Mouse (Mus musculus) embryo, embryonic 11 days (tissue): ENCODE measurements around the gene Vwa8.

Source experiments
- DNase-seq: peaks from one replicate; pipeline ENCODE4 v3.0.0-alpha.2; 2015

Gene Vwa8

DNA sequence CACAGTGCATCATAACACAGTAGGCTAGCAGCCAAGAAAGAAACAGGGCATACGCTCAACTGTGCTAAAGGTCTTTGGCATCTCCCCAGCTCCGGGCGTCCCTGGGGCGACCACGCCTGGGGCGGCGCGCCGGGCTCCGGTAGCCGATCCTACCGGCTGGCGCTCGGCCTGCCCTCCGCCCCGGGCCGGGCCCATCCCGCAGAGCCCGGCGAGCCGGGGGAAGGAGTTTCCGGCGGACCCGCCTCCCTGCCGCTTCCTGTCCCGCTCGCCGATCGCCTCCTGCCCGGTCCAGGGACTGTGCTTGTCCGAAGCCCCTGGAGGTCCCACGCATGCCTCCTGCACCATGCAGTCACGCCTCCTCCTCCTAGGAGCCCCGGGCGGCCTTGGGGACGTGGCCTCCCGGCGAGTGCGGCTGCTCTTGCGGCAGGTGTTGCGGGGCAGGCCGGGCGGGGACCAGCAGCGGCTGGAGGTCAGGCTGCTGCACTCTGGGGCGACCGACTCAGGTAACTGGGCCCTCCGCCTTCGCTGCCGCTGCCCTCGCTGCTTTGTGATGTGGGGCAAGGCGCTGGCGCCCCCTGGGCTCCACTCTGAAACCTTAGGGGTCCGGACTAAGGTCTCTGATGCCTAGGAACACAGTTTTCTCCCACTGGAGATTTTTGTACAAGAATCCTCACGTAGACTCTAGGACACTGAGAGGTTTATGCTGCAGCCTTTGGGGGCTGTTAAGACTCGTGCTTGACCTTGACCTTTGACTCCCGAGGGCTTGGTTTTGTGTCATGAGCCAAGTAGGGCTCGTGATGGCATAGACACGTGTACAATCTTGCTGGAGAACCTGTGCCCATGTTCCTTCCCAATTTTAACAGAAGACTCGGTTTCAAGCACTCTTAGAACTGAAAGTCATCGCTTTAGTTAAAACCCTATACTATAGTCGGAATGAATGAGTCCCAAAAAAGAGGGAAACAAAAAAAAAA lies at the start of gene Vwa8:
Gene Vwa8, plus strand, starts transcription at position 112 of the 971 bp plus-strand sequence.
- DNase-seq: peak; percentile 86

DNA sequence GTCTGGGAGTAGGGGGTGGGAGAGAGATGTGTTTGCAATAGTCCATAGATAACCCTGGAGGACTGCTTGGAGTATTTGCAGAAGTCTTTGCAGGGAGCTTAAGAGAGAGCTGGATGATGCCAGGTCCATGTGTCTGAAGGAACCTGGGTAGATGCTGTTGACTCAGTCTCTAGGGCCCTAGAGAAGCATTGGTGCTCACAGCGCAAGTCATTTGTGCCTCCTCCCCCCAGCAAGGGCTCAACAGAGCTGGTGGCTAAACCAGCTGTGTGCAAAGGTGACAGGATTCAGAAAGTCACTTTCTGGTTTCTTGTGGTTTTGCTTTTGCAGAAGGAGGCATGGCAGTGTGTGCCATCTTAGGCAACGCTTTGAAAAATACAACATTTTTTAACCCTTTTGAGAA lies 46.5 kb upstream of the Vwa8 start:
- DNase-seq: no peak

DNA sequence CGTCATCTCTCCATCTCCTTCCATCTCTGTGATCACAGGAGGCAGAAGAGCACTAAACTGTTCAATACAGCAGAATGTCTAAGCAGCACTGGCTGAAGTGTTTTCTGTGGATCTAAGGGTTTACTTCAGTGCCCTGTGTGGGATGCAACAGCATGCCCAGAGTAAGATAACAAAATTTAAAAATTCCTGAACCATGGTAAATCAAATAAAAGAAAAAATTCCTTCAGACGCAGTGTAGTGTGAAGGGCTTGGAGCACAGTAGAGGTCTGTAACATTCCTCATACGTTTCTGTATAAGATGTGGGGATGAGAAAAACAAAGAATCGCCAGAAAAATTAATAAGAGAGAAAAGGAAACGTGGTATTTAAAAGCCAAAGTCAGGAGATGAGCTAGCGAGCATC lies 44.9 kb upstream of the Vwa8 start:
- no peak for DNase-seq

DNA sequence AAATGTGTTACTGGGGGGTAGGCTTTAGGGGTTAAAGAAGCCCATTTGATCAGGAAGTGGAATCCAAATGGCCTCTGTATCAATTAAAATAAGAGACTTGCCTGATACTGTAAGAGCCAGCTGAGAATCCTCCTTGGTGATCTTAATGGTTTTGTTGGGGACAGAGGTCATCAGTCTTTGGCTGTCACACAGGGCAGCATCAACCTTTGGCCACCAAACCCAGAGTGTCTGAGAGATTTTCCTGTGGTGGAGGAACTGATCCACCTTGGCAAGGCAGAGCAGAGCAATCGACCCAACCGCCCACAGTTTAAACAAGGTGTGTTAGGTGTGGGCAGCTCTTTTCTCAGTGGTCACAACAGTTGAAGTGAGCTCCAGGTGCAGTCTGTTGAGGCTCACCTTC lies 36.0 kb upstream of the Vwa8 start:
- DNase-seq: no peak

DNA sequence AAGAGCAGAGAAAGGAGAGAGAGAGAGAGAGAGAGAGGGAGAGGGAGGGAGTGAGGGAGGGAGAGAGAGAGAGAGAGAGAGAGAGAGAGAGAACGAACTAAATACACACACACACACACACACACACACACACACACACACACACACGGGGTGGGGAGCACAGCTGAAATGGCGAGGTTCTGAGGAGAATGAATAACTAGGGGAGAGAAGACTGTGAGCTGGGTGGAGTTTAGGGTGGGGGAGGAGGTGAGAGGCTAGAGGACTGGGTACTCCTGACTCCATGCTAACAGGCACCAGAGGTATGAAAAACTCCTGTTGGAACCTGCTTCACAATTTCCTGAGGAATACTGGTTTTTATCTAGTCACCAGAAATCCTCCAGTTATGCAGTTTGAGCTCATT lies 32.4 kb upstream of the Vwa8 start:
- DNase-seq: no peak

DNA sequence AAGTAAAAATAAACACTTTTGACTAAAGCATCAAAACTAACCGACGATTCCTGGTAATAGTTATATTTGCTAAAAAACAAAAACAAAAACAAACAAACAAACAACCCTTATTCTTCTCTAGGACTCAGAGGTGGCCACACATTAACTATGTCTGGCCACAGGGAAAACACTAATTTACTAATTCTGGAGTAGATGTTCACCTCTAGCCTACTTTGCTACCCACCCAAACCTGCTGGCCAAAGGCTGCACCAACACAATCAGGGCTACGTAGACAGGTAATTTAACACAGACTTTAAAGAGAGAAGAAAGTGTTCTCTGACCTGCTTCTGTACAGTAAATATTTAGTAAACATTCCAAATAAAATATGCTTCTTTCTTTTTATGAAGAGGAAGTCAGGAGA lies 31.2 kb upstream of the Vwa8 start:
- DNase-seq: no peak

DNA sequence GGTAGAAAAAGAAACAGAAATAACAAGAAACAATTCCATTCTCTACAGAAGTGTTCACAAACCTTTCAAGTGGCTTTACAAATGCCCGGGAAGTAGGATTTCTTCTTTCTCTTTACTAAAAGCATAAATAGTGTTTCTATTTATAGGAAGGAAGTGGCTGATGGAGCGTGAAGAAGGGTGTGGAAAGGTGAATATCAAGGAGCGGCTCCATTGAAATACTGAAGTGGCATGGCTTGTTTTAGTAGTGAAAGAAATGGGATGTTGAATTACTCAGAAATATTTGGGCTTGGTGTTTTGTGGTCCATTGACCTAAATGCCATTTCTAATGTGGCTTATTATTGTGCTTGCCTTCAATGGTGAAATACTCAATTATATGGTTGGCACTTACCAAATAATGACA lies 30.4 kb upstream of the Vwa8 start:
- DNase-seq: no peak

DNA sequence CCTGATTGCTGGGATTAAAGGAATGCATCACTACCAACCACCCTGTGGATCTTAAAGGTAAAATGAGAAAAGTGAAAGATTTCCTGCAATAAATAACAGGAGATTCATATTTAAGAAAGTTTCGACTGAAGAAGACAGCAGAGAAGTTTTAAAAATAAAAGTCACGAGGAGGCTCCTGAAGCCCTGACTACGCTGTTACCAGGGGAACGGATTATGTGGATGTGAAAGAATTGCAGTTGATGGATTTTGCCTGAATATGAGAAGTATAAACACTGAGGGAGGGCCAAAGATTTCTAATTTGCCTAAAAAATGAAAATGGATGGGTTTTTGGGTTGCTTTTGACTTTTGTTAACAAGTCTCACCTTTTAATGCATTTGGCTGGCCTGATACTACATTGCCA lies 24.8 kb upstream of the Vwa8 start:
- DNase-seq: no peak

DNA sequence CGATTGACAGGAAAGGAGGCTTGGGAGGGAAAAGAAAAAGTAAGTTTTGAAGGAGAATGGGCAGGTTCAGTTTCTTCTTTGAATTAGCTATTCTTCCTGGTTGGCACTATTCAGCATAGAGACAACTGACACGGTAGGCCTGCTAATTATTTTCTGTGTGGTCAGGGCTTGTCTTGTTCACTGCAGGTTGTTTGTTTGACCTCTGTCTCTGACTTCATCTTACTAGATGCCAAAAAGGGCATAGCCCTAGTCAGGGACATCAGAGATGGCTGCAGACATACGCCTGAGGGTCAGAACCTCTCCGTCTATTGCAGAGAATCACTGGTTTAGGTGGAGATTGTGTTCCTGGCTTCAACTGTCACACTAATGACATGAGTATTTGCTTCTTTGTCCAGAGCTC lies 24.3 kb upstream of the Vwa8 start:
- DNase-seq: no peak

DNA sequence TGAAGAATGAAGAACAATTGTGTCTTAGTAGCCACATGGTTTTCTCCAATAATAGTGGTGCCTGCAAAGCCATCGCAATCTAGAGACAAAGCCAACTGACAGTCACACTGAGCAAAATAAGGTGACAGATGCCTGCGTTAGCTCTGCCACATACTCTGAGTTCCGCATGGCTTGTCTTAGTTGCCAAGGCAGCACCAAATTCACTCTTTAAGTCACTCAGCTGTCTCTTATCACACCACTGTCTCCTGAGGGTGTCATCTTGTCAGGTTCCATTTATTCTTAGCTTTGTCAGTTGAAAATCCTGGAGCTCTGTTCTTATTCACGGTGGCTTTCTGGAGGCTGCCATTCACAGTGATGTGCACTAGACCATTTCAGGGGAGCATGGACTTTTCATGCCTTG lies 17.7 kb upstream of the Vwa8 start:
- DNase-seq: no peak

DNA sequence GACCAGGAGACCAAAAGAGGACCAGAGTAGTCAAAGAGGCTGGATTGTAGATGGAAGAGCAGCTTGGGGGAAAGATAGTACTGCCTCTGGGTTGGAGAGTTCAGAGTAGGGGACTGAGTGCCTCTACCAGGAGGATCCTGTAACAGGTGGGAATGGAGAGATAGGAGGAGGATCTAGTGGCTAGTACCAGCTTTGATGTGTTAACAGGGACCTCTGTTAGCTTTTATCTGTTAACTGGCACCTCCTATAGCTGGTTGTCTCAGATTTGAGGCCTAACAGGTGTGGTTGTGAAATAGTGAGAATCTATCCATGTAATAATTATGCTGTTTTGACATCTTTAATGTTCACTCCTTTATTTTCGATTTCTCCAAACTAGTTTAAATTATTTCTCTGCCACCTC lies 904 bp upstream of the Vwa8 start:
- no peak for DNase-seq

DNA sequence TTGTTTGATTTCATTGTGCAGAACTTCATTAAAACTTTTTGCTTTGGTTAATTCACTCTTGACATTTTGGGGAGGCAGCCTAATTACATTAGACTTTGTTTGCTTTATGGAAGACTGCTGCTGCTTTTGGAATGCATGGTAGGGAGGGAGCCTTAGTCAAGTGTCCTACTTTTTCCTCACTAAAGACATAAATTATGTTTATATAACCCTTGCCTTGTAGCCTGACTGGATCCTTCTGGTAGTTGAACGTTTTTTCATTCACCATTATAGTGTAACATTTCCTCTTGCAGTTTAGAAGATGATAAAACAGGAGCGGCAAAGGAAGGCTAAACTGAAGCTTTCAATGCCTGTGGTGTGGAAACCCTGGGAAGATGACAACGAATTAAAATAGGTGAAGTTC lies 375 bp upstream of the Vwa8 start:
- no peak for DNase-seq

DNA sequence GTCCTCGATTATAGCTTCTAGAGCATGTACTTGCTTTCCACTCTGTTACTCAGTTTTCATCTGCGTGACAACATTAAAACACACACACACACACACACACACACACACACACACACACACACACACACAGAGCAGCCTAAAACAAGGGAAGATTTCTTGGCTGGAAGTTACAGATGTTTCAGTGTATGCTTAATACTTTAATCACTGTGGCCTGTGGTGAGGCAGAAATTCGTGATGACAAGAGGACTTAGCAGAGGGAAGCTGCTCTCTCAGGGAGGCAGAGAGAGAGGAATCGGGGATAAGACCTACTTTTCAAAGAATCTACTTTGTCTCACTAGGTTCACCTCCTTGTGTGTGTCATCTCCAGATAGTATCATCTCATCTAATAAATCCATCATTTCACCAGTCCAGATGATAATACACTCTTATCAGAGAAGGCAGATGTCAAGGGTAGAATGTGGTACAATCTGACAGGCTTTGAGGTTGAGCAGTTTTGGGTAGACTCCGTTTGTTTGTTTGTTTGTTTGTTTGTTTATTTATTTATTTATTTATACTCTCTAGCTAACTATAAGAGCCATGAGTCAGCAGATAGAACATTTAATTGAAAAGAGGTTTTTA lies 1.2 kb downstream of the Vwa8 start:
- DNase-seq: peak; percentile 13

DNA sequence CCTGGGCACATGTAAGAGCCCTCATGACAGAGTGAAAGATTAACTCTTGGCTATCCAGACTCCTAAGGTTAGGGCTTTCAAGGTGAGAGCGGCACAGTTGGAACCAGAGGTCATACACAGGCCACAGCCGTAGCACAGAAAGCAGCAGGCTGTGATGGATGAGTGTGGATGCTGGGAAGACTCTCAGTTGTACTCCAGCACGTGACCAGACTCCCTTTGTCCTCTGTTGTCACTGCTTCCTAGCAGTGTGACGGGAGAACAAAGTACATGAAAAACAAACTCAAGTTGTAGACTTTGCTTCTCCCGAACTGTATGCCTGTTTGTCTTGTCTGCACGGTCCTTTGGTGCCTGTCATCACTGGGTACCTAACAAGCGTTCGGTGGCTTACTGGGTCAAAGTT lies 1.8 kb downstream of the Vwa8 start:
- DNase-seq: peak; percentile 74

DNA sequence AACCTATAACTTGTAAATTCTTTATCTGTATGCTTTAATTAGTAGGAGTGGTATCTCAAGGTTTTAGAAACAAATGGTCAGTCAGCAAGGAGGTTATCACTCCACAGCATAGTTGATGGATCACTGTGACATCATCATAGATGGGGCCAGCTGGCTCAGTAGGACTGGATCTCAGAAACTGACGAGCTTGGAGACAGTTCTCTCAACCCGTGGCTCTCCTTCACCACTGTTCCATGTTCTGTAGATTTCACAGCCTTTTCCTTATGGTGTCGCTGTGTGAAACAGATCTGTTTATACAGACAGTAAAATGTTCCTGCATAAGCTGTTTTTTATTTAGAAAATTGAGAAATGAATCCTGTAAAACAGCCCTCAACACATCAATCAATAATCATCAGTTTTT lies 2.5 kb downstream of the Vwa8 start:
- peak; percentile 11 for DNase-seq

DNA sequence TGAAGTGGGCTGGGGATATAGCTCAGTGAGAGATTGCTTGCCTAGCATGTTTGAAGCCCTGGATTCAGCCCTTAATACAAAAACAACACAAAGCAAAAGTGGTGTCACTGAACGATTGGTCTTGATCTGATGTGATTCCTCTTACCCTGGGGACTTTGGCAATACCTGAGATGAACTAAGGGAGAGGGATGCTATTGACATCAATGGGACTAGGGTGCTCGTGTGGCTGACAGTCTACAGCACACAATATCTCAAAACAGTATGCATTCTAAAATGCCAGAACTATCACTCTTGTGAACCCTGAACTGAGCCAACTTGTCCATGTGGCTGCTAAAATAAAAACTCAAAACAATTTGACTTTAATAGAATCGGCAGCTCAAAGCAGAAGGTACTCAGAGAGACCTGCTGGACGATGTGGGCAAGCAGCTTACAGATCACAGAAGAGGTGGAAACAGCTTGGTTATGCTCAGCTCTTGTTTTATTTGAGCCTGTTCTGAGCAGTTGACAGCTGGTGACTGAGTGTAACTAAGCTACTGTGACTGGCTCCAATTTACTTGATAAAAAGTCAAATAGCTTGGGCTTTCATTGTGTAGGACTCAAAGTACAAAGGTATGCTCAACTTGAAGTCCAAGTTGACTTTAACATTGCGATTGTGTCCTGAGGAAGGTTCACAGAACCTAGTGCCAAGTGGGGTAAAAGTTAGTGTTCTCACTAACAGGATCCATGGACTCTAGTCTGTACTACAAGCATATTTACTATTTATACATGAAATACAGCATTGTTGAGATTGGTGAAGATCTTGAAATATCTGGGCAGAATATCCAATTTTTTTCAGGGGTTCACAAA lies 3.8 kb downstream of the Vwa8 start:
- DNase-seq: no peak

DNA sequence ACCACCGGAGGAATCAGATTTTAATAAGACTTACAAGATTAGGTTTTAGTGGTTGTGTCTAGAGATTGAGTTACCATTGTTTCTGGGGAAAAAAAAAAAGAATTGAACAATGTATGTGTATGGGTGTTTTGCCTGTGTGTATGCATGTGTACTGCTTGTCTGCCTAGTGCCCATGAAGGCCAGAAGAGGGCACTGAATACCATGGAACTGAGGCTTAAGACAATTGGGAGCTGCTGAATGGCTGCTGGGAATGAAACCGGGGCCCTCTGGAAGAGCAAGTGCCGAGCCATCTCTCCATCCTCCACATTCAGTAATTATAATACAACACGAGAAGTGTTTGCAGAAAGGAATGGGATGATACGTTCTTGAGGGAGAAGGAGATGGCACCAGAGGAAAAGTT lies 12.3 kb downstream of the Vwa8 start:
- DNase-seq: no peak

DNA sequence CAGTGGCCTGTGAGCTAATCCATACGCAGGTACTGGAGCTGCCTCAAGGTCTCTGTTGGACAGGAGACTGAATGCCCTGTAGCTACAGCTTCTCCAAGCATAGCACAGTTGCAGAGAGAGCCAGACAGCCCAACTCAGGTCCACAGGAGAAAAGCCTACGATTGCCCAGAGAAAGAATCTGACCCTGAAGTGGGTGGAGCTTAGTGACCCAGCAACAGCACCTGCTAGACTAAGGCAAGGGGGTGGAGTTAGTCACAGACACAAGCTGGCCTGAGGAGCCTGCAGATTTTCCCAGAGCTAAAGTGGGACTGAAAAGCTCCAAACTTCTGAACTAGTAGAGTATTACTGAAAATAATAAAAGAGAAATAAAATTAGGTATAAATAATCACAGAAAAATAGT lies 21.2 kb downstream of the Vwa8 start:
- DNase-seq: no peak

DNA sequence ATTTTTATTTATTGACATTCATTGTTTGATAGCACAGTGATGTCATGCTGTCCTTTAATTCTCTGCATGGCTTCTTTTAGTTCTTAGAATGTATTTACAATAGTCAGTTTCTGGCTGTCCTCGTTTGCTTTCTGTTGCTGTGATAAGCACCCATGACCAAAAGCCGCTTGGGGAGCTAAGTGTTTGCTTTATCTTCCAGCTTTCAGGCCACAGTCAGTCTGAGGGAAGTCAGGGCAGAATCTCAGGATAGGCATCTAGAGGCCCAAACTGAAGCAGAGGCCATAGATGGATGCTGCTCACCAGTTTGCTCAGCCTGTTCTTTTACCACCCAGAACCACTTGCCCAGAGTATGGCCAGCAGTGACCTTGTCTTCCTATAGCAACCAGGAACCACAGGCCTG lies 28.3 kb downstream of the Vwa8 start:
- no peak for DNase-seq

DNA sequence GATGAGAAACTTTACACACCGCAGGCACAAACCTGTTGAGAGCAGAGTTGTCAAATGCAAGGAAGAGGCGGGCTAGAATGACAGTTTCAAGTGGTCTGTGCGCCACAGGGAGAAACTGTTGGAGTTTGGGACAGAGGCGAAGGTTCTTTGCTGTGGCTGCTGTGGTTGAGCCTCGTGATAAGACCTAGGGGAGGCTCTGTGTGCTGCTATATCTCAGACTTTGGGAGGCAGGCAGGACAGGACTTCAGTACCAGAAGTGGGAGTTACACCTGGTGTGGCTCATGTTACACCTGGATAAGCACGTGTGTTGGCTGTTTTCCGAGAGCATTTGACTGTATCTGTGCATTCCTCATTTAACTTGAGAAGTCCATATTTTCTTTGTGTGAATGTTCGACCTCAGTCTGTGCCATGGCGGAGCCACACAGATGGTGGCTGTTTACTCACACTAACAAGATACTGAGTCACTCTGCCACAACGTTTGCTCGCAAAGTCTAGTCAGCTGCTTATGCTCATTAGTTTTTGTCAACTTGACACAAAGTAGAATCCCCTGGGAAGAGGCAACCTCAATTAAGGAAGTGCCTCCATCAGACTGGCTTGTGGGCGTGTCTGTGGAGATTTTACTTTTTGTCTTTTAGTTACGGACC lies 29.7 kb downstream of the Vwa8 start:
- no peak for DNase-seq

DNA sequence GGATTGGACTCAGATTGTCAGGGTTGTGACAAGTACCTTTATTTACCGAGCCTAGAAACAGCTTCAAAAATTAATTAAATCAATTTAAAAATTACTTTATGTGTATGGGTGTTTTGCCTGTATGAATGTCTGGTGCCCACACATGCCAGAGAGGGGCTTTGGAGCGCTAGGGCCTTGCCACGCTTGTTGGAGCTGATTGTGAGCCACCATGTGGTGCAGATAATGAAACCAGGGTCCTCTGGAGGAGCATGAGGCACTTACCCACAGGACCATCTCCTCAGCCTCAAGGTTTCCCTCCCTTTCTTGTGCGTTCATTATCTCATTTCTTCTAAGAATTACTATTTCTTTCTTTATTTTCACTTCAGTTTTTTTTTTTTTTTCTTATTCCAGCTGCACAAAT lies 32.0 kb downstream of the Vwa8 start:
- no peak for DNase-seq

DNA sequence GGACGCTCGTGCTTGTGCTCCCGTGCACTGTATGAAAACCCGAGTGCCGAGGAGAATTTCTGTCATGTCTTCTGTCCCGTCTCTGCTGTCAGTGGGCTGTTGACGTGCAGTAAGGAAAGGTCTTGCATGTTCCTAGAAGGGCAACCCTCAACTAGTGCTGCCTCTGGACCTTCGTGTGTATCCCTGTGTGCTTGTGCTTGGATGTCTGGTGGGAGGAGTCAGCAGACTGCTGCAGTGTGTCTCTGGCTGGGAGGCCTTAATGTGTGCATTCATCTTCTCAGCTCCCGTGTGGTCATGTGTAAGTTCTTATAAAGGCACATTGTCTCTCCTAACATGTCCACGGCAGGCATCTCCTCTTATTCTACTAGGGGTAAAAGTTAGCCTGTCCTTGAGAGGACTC lies 32.7 kb downstream of the Vwa8 start:
- no peak for DNase-seq

DNA sequence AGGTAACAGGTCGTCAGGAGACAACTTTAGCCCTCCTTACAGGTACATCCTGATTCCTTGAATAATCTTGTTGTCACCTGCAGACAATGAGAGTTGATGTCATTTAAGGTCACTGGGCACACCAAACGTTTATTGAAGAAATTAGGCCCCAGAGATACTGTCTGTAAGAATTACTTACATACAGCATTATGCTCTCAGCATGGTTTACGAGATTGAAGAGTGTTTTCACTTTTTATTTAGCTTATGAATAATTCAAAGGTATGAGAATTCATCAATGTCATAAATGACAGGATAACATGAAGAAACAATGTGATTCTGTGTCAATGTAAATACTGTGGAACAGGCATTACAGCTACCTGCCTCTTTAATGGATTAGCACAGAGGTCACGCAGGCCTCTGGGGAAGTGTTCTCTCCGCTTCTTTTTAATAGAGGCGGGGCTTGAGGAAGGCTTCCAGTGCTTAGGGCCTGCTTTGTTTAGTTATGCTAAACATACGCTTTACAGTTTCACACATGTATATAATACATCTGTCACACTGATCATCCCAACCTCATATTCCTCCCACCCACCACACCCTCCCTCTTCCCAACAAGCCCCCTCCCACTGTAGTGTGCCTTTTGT lies 37.2 kb downstream of the Vwa8 start:
- DNase-seq: peak; percentile 23
